Mouse (Mus musculus) intestine, postnatal 0 days (tissue): Measurements from ENCODE around the gene Mfsd12. TPM values are rescaled to one million over a fixed set of nuclear protein-coding genes. Genes with fewer than 3 reads are reported as not detected.

ENCODE experiments used
- ATAC-seq: fragments of 200-750 bp; cut with Nextera tagmentation; 2 replicates; pipeline ENCODE4 v1.8.0; 2017; ENCODE audit warnings: mild to moderate bottlenecking, moderate TSS enrichment, moderate library complexity
- H3K27ac ChIP-seq: fragments of 300-500 bp; sonication (generic); 2 replicates; pipeline ENCODE4 v1.5.1; 2014; ENCODE audit warnings: mild to moderate bottlenecking, low read depth, low read length, moderate library complexity
- H3K27me3 ChIP-seq: fragments of 300-500 bp; sonication (generic); replicated peaks from 2 replicates; pipeline ENCODE4 v1.6.1; 2014; ENCODE audit warnings: low read length, mixed read lengths; ENCODE audit not compliant: control insufficient read depth, insufficient read depth
- H3K36me3 ChIP-seq: fragments of 300-500 bp; sonication (generic); 2 replicates; pipeline ENCODE4 v1.6.1; 2014; ENCODE audit warnings: mild to moderate bottlenecking, moderate library complexity; ENCODE audit not compliant: control insufficient read depth, insufficient read depth
- H3K4me1 ChIP-seq: fragments of 300-500 bp; sonication (generic); replicated peaks from 2 replicates; pipeline ENCODE4 v1.6.1; 2014; ENCODE audit warnings: antibody characterized with exemption, low read length, mixed read lengths; ENCODE audit not compliant: control insufficient read depth, insufficient read depth
- H3K4me2 ChIP-seq: fragments of 300-500 bp; sonication (generic); replicated peaks from 2 replicates; pipeline ENCODE4 v1.6.1; 2014; ENCODE audit warnings: low read depth, mild to moderate bottlenecking, moderate library complexity
- H3K4me3 ChIP-seq: fragments of 300-500 bp; sonication (generic); 2 replicates; pipeline ENCODE4 v1.5.1; 2014; ENCODE audit warnings: low read depth, low read length
- H3K9ac ChIP-seq: fragments of 300-500 bp; sonication (generic); 2 replicates; pipeline ENCODE4 v1.6.1; 2014; ENCODE audit warnings: mild to moderate bottlenecking, low read depth, low read length
- H3K9me3 ChIP-seq: fragments of 300-500 bp; sonication (generic); 2 replicates; pipeline ENCODE4 v1.6.1; 2016; ENCODE audit warnings: mixed run types; ENCODE audit not compliant: control insufficient read depth
- CTCF ChIP-seq: sonication (generic); IDR thresholded peaks from 2 replicates; pipeline ENCODE4 v1.5.1; 2016; ENCODE audit warnings: low read depth, mild to moderate bottlenecking, control low read depth, antibody characterized with exemption, moderate library complexity
- WGBS: fragments of 180-500 bp; shearing (Covaris S2); extraction: QIAGEN DNeasy Blood & Tissue Kit; methylation state at CpG from one replicate; pipeline ENCODE4 v1.1.7; 2014; 5-methylcytosine and 5-hydroxymethylcytosine counted together
- polyA plus RNA-seq: library from polyadenylated mRNA; unstranded; fragments of >200 nt; fragmentation: Nextera tagmentation; extraction: Ambion mirVana; gene quantifications from 2 replicates; pipeline ENCODE4 v1.2.1, GENCODE M21; 2015

Mfsd12 gene
- polyA plus RNA-seq, 1 experiment from 2014 or later, result 29.6 TPM

- Histone ChIP-seq H3K4me2 (peak overlapping the region; percentile 95), H3K27me3 (no peaks in the 10 kb centered on the region), H3K4me3 (peak overlapping the region; percentile 78), H3K4me1 (peaks cover 21% of the 10 kb centered on the region), H3K9ac (peak overlapping the region; percentile 44), H3K27ac (peak overlapping the region; percentile 87), H3K36me3 (peaks cover 23% of the 10 kb centered on the region; the same call in 1 of the 2 replicates), H3K9me3 (no peaks in the 10 kb centered on the region)
- TF ChIP-seq CTCF, result no peak
- ATAC-seq, result peak; percentile 35
- WGBS, result 47% methylated on average over 1 of the region's 1 CpGs
These were observed 1.6 kb downstream of the Mfsd12 start for GRCm38 (mm10) chr10:81358841-81359240.

GRCm38 (mm10) chr10:81360721-81361120, 3.4 kb downstream of the Mfsd12 start:
- H3K27ac ChIP-seq, result no peak overlapping the region
- no peaks in the 10 kb centered on the region for H3K9me3 ChIP-seq
- peaks cover 24% of the 10 kb centered on the region; the same call in 1 of the 2 replicates for H3K36me3 ChIP-seq
- no peak for ATAC-seq
- WGBS, result 51% methylated on average over 8 of the region's 8 CpGs
- H3K4me1 ChIP-seq, result peaks cover 40% of the 10 kb centered on the region
- H3K4me3 ChIP-seq, result no peak overlapping the region
- TF ChIP-seq CTCF, result no peak
- peak overlapping the region; percentile 95 for H3K4me2 ChIP-seq
- no peak overlapping the region for H3K9ac ChIP-seq
- no peaks in the 10 kb centered on the region for H3K27me3 ChIP-seq

- Histone ChIP-seq H3K4me1 (peaks cover 40% of the 10 kb centered on the region), H3K4me3 (no peak overlapping the region), H3K4me2 (no peak overlapping the region), H3K27me3 (no peaks in the 10 kb centered on the region), H3K27ac (0 out of 2 replicates have a peak overlapping the region, but pooled peaks have one; percentile 21), H3K36me3 (peaks cover 32% of the 10 kb centered on the region), H3K9me3 (no peaks in the 10 kb centered on the region), H3K9ac (no peak overlapping the region)
- no peak for TF ChIP-seq CTCF
- WGBS, result 47% methylated on average over 12 of the region's 12 CpGs
- peak; percentile 3; the same call in 1 of the 2 replicates for ATAC-seq
These were observed 5.2 kb downstream of the Mfsd12 start for GRCm38 (mm10) chr10:81362336-81362949.

GRCm38 (mm10) chr10:81363436-81364346, 6.4 kb downstream of the Mfsd12 start:
- Histone ChIP-seq H3K27ac (no peak overlapping the region), H3K27me3 (no peaks in the 10 kb centered on the region), H3K9ac (no peak overlapping the region; the same call in 1 of the 2 replicates), H3K4me1 (peaks cover 35% of the 10 kb centered on the region), H3K9me3 (no peaks in the 10 kb centered on the region), H3K4me2 (peak overlapping the region; percentile 57), H3K36me3 (peaks cover 44% of the 10 kb centered on the region), H3K4me3 (peak overlapping the region; percentile 16; the same call in 1 of the 2 replicates)
- no peak for ATAC-seq
- WGBS, result 23% methylated on average over 54 of the region's 54 CpGs
- TF ChIP-seq CTCF, result no peak

- Histone ChIP-seq H3K9me3 (no peaks in the 10 kb centered on the region), H3K9ac (no peak overlapping the region), H3K4me2 (peak overlapping the region; percentile 57), H3K27ac (no peak overlapping the region), H3K4me3 (peak overlapping the region; percentile 16; the same call in 1 of the 2 replicates), H3K36me3 (peaks cover 54% of the 10 kb centered on the region), H3K4me1 (peaks cover 34% of the 10 kb centered on the region), H3K27me3 (no peaks in the 10 kb centered on the region)
- no peak for ATAC-seq
- WGBS, result 18% methylated on average over 28 of the region's 28 CpGs
- TF ChIP-seq CTCF, result no peak
These were observed 7.4 kb downstream of the Mfsd12 start for GRCm38 (mm10) chr10:81364666-81365065.

- ATAC-seq, result no peak
- H3K36me3 ChIP-seq, result peaks cover 58% of the 10 kb centered on the region
- peaks cover 34% of the 10 kb centered on the region for H3K4me1 ChIP-seq
- no peak overlapping the region for H3K9ac ChIP-seq
- no peak for TF ChIP-seq CTCF
- 0 out of 2 replicates have a peak overlapping the region, but pooled peaks have one; percentile 47 for H3K27ac ChIP-seq
- no peaks in the 10 kb centered on the region for H3K9me3 ChIP-seq
- no peak overlapping the region for H3K4me3 ChIP-seq
- peak overlapping the region; percentile 57 for H3K4me2 ChIP-seq
- H3K27me3 ChIP-seq, result no peaks in the 10 kb centered on the region
- 26% methylated on average over 4 of the region's 4 CpGs for WGBS
These were observed 7.8 kb downstream of the Mfsd12 start for GRCm38 (mm10) chr10:81365073-81365472.
